Mouse (Mus musculus) MN1 (cell line): ENCODE measurements around the gene Sncg.
"Not testable (repeated sequence)": the region's sequence is repeated elsewhere in the genome, so short reads cannot be mapped to it uniquely, and the experiment has no call there.

ENCODE experiments used
- DNase-seq: peaks from one replicate; pipeline ENCODE4 v3.0.0-alpha.2; 2016; ENCODE audit warnings: low spot score

Gene Sncg

DNA sequence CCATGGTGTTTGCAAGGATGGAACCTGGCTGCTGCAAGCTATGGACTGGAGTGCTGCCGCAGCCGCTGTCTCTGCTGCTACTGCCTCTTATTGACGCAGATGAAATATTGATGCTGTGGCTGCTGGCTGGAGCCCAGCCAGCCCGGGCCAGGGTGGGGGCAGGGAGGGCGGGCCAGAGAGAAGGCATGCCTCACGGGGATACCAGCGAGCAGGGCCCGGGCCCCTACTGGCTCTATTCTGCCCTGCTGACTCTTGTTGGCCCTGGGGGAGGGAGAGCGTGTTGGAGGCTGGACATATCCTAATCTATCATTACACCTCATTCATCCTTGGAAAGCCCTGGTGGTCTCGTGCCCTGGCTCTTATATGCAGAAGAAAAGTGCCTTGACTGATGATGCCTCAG is at the start of gene Sncg:
Gene Sncg, minus strand, starts transcription at position 213 of the 400 bp plus-strand sequence.
- DNase-seq = peak; percentile 55

DNA sequence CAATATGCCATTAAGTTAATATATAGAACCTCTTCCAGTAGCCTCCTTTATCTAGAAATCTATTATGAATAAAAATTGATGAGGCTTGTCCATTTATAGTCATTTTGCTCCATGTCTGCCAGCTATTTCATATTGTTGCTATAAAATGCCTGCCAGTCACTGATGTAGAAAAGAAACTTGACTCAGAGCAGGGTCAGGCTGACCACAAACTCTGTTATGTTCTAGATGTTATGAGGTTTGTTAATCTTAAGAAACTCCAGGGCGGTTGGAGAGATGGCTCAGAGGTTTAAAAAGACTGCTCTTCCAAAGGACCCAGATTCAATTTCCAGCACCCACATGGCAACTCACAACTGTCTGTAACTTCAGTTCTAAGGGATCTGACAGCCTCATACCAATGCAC is 46.5 kb upstream of the Sncg start:
- no peak for DNase-seq

DNA sequence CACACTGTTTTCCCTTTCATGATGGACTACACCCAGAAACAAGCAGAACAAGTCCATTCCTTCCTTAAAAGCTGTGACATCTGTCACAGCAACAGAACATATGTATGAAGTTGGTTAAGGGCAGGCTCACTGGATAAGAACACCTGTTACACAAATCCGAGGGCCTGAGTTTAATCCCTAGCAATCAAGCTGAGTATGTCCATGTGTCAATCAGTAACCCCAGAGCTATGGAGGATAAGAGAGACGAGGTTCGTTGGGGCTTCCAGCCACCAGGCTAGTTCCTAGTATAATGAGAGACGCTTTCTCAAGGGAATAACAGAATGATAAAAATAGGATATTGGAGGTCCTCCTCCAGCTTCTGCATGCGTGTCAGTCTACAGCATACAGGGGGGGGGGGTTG is 42.9 kb upstream of the Sncg start:
- no peak for DNase-seq

DNA sequence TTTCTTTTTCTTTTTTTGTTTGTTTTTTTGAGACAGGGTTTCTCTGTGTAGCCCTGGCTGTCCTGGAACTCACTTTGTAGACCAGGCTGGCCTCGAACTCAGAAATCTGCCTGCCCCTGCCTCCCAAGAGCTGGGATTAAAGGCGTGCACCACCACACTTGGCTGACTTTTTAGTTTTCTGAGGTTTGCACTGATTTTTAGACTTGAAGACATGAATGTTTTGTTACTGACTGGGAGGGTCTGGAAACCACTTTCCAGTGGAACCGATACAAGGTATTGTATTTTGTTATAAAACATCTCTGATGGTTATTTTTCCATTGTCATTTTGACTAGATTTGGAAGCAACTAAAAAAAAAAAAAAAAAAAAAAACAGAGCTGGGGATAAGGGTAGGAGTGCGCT is 42.4 kb upstream of the Sncg start:
- not testable (repeated sequence) for DNase-seq

DNA sequence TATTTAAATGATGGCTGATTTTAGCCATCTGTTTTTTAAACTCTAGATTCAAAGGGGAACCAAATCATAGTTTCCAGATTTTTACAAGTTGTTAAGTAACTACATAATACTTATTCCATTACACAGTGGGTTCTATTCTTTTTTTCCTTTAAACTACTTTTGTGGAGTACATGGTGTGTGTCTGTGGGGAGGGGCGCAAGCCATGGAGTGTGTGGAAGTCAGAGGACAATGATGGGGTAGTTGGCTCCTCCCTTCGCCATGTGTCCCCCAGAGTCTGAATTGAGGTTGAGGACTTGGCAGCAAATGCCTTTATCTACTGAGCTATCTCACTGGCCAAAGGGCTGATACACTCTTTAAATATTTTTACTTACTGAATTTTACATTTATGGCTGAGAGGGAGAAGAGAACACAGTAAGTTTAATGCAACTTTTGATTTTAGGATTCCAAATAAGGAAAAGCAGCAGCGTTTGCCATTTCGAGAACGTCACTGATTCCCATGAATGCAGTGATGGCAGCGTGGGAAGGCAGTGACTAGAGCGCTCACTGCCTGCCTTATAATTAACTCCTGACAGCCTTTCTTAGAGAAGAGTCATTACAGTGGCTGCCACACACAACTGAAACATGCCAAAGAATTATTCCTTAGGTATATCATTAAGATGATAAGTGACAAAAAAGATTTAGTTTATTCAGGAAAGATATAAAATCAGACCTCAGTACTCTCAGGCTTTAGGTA is 37.7 kb upstream of the Sncg start:
- DNase-seq = no peak

DNA sequence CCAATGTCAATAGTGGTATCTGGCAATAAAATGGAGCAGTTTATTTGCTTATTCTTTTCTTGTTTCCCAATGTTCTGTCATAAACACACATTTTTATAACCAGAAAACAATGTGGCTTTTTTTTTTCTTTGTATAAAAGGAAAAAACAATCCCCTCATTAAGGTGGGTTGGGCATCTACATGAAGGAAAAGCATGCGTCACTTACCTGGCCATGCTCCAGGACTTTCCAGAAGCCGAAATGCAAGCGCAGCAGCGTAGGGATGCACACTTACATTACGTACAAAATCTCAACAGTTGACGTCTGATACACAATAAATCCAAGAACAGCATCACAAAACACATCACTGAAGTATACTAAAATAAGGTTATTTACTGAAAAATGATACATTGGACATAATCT is 36.1 kb upstream of the Sncg start:
- DNase-seq = no peak

DNA sequence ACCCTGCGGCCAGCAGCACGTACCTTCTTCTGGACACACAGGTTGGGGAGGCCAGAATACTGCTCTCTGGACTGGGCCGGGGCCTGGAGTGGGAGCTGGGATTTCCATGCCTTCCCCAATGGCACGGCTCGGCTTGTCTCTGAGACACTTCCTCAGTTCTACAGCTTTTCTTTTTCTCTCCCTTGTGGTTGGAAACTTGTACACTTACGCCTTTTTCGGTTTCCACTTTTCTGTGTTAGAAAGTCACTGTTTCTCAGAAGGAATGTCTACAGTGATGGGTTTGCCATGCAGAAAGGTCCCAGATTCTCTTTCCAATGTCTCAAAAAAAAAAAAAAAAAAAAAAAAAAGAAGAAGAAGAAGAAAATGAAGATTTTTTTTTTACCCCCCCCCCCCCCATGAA is 28.8 kb upstream of the Sncg start:
- no peak for DNase-seq

DNA sequence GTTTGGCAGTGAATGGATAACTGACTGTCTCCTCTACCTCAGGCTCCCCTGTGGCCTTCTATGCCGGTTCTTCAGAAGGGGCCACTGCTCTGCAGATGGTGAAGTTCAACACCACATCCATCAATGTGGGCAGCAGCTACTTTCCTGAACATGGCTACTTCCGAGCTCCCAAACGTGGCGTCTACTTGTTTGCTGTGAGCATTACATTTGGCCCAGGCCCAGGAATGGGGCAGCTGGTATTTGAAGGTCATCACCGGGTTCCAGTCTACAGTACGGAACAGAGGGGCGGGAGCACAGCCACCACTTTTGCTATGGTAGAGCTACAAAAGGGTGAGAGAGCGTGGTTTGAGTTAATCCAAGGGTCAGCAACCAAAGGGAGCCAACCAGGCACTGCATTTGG is 28.3 kb upstream of the Sncg start:
- DNase-seq = no peak

DNA sequence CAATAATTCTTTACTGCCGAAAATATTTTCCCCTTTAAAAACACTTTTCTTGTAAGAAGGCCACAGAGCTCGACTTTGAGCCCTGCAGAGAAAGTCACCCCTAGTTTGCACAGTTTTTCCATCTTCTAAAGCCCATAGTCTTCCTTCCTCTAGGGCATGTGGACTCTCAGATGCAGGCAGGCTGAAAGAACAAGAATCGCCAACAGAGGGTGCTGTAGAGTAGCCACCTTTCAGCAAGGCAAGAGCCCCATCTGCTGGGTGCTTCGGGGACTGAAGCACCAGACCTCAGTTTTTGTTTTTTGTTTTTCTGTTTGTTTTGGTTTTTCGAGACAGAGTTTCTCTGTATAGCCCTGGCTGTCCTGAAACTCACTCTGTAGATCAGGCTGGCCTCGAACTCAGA is 26.5 kb upstream of the Sncg start:
- DNase-seq = peak; percentile 84

DNA sequence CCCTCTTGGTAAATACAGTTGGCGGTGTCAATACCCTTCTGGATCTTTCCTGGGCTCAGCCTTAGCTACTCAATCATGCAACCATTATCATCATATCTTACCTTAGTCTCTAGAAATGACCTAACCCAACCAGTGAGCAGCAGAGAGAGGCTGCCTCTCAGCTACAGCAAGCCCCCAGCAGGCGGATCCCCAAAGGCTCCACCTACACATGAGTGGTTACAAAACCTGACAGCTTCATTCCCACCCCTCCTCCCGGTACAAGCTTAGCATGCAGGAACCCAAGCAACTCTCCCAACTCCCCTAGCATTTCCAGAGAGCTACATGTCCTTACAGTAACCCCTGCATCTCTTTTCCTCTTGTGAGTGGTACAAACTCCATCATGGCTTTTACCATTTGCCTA is 25.4 kb upstream of the Sncg start:
- no peak for DNase-seq

DNA sequence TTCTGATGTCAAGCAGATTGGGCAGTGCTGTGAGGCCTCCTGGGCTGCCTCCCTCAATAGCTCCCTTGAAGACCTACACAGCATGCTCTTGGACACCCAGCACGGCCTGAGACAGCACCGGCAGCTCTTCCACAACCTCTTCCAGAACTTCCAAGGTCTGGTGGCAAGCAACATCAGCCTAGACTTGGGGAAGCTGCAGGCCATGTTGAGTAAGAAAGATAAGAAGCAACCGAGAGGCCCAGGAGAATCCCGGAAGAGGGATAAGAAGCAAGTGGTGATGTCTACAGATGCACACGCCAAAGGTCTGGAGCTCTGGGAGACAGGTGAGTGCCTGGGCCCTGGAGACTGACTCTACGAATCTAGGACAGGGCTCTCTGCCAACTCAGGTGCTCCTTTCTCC is 24.7 kb upstream of the Sncg start:
- DNase-seq = no peak

DNA sequence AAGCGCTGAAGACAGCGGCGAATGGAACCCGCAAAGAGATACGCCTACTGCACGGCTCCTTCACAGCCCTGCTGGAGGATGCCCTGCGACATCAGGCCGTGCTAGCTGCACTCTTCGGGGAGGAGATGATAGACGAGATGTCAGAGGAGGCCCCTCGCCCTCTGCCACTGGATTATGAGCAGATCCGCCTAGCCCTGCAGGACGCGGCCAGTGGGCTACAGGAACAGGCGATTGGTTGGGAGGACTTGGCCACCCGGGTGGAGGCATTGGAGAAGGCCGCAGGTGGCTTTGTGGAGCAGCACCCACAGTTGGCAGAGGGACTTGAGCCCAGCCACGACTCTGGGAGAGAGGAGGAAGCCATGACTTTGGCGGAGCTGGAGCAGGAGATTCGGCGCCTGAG is 24.3 kb upstream of the Sncg start:
- no peak for DNase-seq

DNA sequence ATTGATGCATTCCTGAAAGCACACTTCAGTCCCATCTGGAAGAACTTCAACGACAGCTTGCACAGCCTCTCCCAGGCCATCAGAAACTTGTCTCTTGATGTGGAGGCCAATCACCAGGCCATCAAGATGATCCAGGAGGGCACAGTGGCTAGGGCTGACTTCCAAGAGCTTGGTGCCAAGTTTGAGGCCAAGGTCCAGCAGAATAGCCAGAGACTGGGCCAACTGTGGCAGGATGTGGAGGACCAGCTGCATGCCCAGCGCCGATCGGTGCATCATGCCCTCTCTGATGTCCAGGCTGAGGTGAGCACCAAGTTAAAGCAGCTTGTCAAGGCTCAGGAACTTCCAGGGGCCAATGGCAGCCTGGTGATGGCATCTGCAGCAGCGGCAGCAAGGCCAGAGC is 23.3 kb upstream of the Sncg start:
- DNase-seq = no peak

DNA sequence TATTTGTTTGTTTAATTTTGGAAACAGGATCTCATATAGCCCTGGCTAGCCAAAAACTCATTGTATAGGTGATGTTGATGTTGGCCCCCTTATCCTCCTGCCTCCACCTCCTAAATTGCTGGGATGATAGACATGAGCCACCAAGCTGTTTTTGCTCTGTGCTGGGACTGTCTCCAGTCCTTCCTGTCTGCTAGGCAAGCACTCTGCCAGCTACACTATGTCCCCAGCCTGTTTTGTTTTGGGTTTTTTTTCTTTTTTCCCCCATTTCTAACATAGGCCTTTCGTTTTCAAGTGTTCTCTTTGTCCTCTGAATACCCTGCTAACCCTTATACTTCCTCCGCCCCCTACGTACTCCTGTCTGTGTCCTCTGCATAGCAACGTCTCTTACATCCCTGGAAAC is 18.7 kb upstream of the Sncg start:
- no peak for DNase-seq

DNA sequence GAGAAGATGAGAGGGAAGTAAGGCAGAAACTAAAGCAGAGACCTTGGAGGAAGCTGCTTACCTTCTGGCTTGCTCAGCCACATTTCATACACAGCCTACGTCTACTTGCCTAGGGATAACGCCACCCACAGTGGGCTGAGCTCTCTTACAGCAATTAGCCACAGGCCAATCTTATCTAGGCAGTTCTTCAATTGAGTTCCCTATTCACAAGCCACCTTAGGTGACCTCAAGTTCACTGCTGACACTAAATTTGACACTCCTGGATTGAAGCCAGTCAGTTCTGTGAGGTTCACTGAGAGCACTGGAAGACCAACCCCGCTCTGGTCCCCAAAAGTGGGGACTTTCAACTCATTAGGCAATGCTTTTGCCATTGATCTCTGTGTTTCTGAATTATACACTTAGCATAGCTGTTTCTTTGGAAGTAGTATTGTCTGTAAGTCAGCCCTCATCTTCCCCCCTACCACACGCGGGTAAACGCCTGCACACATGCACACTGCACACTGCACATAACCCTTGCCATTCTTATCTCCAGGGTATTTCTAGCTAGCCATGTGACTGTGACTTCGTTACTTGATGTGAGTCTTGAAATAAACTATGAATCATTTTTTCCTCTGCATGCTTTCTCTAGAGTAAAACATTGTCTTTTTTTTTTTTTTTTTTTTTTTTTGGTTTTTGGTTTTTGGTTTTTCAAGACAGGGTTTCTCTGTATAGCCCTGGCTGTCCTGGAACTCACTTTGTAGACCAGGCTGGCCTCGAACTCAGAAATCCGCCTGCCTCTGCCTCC is 8.5 kb upstream of the Sncg start:
- DNase-seq = no peak

DNA sequence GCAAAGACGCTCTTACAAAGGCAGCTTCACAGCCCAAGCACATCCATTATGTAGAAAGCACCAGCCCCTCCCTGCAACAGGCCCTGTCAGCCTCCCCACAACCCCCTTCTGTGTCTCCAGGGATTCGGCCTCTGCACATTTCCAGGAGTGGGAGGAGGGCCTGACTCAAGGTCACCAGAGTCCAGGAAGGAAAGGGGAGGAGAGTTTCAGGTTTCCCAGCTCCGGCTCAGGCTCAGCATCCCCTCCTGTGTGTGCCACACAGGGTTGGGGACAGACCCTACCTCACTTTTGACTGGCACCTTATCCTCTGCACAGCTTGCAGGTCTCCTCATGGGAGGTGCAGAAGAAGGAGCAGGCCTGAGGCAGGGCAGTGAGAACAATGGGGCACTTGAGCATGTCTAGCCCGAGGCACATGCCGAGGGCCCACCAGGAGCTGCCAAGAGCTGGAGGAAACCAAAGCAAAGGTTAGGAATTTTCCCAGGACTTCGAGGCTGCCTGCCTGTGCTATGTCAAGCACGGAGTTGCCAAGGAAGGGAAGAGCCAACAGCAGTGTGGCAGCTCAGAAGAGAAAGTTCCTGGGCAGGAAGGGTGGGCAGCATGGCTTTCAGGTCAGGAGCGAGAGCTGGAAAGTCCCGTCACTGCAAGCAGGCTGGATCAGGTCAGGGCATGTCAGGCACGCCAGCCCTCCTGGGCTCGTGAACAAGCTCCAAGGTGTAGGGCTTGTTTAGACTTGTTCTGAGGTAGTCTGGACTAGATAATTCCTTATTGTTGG is 4.2 kb upstream of the Sncg start:
- peak; percentile 72 for DNase-seq

DNA sequence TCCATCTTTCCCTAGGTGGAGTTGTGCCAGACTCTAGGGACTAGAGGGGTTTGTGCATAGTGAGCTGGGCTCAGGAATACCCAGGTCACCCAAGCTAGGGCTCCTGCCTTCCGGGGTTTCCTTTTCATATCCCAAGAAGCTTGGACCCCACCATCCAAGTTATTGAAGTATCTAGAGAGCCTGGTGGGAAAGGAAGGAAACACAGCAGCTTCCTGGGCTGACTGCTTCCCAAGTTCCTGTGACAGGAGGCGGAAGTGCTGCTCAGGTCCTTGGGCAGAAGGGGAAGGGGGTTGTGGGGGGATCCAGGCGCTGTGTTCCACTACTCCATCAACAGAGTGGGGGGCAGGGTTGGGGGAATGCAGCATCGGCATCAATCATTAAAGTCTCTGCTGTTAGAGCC is 2.5 kb upstream of the Sncg start:
- no peak for DNase-seq

DNA sequence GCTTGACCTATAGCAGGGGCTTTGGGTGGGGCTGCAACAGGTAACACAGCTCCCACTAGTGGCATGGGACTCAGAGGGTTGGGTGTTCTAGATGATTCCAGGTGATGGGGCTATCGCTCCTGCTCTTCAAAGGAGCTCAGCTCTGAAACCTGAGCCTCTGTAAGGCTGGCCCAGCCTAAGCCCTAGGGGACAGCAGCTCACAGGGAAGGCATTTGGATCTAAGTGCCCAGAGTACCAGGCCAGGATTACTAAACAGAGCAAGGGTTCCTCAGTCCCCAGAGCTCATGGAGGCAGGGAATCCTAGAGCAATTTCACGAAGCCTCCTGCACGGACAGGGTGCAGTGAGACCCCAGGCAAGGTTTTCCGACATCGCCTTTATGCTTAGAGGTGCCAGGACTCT is 1.4 kb upstream of the Sncg start:
- DNase-seq = no peak

DNA sequence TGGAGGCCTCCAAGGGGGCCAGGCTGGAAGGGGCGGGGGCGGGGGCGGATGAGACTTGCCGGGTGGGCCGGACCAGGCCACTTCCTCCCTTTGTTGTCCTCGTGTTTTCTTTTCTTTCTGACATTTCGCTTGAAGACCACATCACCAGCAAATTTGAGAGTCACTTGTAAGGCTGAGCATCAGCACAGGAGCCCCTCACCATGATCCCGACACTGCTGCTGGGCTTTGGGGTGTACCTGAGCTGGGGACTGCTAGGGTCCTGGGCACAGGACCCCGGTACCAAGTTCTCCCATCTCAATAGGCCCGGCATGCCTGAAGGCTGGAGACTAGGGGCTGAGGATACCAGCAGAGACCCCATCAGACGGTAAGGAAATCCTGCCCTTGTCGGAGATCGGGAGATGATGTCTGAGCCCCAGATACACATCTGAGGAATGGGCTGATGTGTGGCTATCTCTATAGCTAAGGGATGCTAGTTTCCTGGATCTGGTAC is 871 bp upstream of the Sncg start, which contains the start of gene Mmrn2:
Gene Mmrn2, plus strand, starts transcription at position 51 of the 490 bp plus-strand sequence.
- DNase-seq = no peak

DNA sequence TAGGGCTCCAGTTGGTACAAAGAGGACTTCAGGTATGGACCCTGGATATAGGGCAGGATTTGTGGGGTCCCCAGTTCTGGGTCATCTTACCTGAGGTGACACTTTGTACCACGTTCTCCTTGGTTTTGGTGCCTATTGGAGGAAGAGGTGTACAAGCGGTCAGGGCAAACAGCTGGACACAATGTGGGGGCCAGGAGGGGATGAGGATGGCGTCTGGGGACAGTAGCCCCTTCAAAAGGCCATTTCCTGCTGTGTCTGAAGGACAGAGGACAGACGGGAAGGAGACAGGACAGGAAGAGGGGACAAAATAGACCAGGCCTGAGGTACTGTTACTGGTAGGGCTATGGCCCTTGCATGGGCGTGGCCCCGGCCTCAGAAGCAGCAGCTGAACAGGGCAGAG is 1.0 kb downstream of the Sncg start:
- no peak for DNase-seq

DNA sequence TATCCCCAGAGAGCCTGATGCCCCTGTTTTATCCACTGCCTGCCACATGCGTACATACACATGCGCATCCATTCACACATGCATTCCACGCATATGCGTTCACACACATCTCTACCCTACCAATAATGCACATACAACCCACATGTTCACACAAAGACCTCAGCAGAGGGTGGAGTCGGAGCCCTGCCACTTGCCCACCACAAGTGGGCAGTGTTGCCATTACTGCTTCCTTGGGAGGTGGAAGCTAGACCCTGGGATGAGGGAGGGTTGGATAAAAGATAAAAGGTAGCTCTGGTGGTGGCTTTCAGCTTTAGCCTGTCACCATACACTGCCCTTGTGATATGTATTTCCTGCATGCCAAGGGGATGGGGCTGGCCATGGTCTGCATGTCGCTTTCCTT is 1.9 kb downstream of the Sncg start:
- peak; percentile 35 for DNase-seq

DNA sequence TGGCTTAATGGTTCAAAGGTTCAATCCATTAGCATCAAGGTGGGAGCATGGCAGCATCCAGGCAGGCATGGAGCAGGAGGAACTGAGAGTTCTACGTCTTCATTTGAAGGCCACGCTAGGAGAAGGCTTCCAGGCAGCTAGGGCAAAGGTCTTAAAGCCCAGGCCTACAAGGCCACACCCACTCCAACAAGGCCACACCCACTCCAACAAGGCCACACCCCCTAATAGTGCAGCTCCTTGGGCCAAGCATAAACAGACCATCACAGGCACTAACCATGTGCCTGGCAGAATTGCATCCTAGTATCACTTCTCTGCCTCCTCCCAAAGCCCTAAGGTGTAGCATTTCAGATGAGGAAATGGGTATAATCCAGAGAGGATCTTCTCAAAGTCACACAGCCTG is 2.8 kb downstream of the Sncg start:
- DNase-seq = no peak

DNA sequence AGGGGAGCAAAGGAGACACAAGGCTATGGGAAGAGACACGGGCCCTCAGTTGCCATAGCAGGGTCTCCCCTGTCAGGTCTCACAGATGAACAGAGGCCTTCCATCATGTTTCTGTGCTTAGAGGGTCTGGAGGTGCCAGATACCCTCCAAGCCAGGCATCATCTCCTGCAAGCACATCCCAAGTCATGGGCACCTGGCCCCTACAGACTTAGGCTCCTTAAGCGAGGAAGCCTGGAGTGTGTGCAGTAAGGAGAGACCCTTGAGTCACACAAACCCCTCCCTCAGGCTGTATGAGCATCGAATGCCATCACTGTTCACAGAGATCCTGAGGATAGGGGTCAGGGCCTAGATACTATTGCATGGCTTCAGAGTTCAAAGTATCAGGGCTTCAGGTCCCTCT is 3.7 kb downstream of the Sncg start:
- no peak for DNase-seq
